15 mouse cellular contexts compared by ENCODE assay signal in the genomic region with DNA sequence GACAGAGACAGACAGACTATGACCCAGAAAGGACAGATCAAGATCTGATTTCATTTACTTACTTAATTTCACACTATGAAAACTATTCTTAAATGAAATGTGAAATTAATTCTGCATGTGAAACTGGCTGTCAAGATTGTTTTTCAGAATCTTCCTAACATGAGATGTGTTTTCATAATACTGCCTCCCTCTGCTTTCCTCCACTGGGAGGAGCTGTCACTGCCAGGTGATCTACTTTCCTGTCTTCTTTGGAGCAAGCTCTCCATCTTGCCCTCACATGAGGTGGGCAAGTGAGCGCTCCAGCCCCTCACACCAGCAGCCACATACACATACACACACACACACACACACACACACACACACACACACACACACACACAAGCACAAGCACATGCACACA.
"Had no signal": no experiment of that assay in that cellular context is flagged by ENCODE, and none has a peak within 500 bp of the region (broad histone marks: within the 10 kb centered on the region; RNA-seq: fewer than 3 reads in every experiment).

No protein-coding gene starts in this region.

- ATAC-seq: lung, postnatal 0 days had no signal

- H3K4me1 ChIP-seq: limb, embryonic 10.5 days; neural tube, embryonic 13.5 days had no signal

- H3K9ac ChIP-seq: kidney, embryonic 15.5 days; liver, embryonic 13.5 days; neural tube, embryonic 13.5 days had no signal

- H3K27me3 ChIP-seq: kidney, embryonic 15.5 days; liver, embryonic 13.5 days; neural tube, embryonic 13.5 days had no signal

- H3K4me3 ChIP-seq: kidney, embryonic 15.5 days; limb, embryonic 10.5 days; liver, embryonic 13.5 days; midbrain, embryonic 10.5 days; neural tube, embryonic 13.5 days had no signal

- DNase-seq: kidney, adult 18-20 months; kidney, postnatal 25 days; layer of hippocampus, adult 9-11 months; lung, adult 2 months; retina, postnatal 1 day; right cerebral cortex, postnatal 4 days; spleen, adult 18-20 months; thymus, adult 2 months; thymus, postnatal 36 days had no signal

- H3K36me3 ChIP-seq: limb, embryonic 10.5 days; liver, embryonic 13.5 days; midbrain, embryonic 10.5 days had no signal

- H3K9me3 ChIP-seq: kidney, embryonic 15.5 days; limb, embryonic 10.5 days; liver, embryonic 13.5 days; midbrain, embryonic 10.5 days; neural tube, embryonic 13.5 days had no signal

- H3K4me2 ChIP-seq: kidney, embryonic 15.5 days; liver, embryonic 13.5 days; neural tube, embryonic 13.5 days had no signal

- H3K27ac ChIP-seq: kidney, embryonic 15.5 days; limb, embryonic 10.5 days; midbrain, embryonic 10.5 days had no signal
